Mouse (Mus musculus): Measurements from ENCODE around the gene Dcun1d5. TPM values are rescaled to one million over a fixed set of nuclear protein-coding genes. Genes with fewer than 3 reads are reported as not detected.
"Not testable (repeated sequence)": the region's sequence is repeated elsewhere in the genome, so short reads cannot be mapped to it uniquely, and the experiment has no call there.

The Dcun1d5 gene
- 10 to 100 TPM; 71.0 to 71.2 TPM for total RNA-seq (2021)
- long read RNA-seq, experiment 1, transcript Dcun1d5-202 (8 exons, 2,421 nt), result major isoform, 144 of 428 reads
- long read RNA-seq, experiment 1, partial matches to known transcripts, result 272 of 428 reads
- long read RNA-seq, experiment 1, other reads (novel, unspliced or antisense), result 8 of 428 reads
- long read RNA-seq, experiment 2, transcript Dcun1d5-202 (8 exons, 2,421 nt), result major isoform, 163 of 539 reads
- long read RNA-seq, experiment 2, transcript Dcun1d5-201 (7 exons, 1,122 nt), result minor isoform, 5 of 539 reads
- long read RNA-seq, experiment 2, partial matches to known transcripts, result 368 of 539 reads
- long read RNA-seq, experiment 2, other reads (novel, unspliced or antisense), result 3 of 539 reads

DNA sequence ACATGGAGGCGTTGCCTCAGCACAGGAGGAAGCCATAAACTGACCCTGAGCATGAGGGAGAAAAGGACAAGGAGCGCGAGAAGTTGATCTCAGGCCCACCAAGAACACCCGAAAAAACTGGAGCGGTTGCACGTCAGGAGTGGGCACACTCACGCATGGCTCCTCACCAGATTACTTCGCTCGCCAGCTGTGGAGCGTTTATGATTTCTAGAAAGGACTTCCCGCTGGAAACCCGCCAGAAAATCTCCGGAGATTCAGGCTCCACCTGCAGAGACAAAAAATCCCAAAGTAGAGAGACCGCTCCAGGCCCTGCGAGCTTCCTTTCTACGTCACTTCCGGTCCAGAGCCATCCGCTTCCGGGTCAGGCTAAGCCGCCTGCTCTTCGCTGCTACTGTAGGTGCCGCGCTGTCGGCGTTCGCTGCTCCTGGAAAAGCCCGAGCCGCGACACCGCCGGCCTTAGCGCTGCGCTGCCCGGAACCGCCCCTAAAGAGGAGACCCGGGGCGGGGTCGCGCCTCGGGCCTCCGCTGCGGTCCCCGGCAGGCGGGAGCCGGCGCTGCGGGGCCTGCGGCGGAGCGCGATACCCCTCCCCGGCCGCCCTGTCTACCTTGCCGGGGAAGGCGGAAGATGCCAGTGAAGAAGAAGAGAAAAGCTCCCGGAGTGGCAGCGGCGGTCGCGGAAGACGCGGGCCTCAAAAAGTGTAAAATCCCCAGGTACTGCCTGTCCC, at the start of gene Dcun1d5, which contains the start of gene Dync2h1:
Dcun1d5 (plus strand) TSS at position 349 of the 725 bp plus-strand sequence.
Dync2h1 (minus strand) TSS at position 275 of the 725 bp plus-strand sequence.
- intact Hi-C loops (cut with DNase I), result no loop called here
- DNase-seq, result peak; percentile 86 to 92

DNA sequence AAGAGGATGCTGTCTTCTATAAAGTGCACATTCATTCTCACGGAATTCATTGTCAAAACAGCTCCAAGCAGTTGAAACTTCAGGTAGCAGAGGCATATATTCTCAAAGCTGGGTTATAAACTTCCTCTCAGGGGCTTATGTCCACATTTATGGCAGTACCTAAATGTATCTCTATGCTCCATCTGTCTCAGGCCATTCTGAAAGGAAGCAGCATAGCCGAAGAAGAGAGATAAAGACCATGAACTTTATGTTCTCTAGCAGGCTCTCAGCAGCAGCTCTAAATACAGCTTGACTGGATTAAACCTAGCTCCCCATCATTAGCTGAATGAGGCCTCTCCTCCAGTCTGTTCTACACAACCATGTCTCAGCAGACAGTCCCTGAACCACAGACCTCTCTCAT, 29.9 kb upstream of the Dcun1d5 start:
- intact Hi-C loops (cut with DNase I), result no loop called here
- DNase-seq, result no peak

DNA sequence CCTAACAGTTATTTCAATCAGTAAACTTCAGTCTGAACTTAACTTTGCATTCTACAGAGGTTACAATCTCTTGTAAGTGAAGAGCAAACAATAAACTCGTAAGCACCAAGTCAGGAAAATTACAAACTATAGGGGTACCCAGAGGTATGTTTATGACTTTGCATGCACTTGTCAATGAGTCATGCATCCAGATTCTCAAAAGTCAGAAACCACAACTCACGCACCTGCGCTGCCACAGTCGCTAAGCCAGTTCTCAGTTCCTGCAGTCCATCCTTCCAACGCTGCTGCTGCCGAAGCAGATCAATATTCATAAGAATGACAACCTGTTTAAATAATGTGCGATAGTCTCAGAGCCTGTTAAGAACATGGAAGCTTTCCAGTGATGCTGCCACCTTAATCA, 25.7 kb upstream of the Dcun1d5 start:
- intact Hi-C loops (cut with DNase I), result no loop called here
- no peak for DNase-seq

DNA sequence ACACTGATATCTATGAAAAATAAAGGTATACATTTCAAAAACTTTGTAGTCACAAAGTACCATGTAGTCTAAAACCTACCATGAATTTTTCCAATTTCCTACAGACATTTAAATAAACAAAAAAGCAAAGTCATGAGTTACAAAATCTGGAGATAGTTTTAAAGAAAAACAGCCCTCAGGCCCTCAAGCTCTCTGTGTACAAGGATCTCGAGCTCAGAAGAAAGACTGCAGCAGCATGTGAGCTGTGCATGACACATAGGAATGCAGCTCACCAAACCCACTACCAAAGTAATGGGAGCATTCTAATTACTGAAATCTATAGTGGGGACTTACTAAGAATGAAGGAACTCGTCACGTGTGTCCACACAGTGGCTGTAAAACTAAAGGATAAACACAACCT, 24.6 kb upstream of the Dcun1d5 start:
- intact Hi-C loops (cut with DNase I), result no loop called here
- DNase-seq, result no peak

DNA sequence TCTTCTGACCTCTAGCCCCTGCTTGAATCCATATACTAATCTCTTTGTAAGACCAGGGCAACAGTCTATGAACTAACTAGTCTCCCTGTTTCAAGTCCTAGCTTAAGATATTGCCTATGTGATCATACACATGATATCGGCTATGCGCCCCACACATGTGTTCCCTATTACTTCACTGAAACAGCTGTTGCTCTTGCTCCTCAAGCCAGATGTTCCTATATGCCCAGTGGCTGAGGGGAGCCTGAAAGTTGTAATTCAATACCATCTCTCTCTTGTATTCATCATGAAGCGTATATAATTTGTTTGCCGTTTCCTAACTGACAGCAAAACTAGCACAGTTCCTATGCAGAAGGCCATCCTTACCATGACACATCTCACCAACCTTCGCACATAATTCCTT, 23.6 kb upstream of the Dcun1d5 start:
- DNase-seq, result no peak
- intact Hi-C loops (cut with DNase I), result no loop called here

DNA sequence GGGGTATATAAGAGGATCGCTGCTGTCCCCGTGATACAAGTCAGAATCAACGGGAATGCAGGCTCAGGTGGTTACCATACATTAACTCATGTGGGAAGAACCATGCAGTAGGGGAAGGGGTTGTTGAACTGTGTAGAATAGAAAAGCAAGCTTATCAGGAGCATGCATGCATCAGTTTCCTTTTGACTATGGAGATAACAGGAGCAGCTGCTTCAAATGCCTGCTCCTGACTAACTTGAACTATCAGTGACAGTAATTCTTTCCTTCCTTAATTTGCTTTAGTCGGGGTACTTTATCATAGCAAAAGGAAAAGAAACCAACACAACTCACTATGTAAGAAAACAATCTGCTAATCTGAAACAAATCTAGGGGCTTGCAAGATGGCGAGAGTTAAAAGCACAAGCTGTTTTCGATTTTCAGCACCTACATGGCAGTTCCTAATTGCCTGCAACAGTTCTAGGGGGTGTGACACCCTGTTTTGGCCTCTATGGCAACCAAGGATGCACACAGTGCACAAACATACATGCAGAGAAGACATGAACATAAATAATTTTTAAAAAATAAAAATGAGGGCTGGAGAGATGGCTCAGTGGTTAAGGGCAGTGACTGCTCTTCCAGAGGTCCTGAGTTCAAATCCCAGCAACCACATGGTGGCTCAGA, 16.9 kb upstream of the Dcun1d5 start:
- intact Hi-C loops (cut with DNase I), result no loop called here
- DNase-seq, result no peak

DNA sequence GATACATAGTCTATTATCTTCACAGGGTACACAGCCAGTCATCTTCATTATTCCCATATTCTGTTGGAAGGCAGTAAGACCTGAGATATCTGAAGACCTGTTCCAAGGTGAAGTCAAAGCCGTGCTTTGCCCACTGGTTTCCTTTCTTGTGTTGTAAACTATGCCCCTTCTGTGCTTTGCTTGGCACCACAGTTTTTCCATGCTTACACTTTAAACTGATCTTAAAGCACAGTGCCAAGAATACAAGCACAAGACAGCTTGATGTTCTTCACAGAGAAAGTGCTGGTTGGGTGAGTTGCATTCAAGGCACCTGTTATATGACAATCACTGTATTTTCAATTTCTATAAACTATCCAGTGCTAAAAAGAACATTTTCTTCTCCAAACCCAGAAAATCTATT, 10.6 kb upstream of the Dcun1d5 start:
- intact Hi-C loops (cut with DNase I), result no loop called here

DNA sequence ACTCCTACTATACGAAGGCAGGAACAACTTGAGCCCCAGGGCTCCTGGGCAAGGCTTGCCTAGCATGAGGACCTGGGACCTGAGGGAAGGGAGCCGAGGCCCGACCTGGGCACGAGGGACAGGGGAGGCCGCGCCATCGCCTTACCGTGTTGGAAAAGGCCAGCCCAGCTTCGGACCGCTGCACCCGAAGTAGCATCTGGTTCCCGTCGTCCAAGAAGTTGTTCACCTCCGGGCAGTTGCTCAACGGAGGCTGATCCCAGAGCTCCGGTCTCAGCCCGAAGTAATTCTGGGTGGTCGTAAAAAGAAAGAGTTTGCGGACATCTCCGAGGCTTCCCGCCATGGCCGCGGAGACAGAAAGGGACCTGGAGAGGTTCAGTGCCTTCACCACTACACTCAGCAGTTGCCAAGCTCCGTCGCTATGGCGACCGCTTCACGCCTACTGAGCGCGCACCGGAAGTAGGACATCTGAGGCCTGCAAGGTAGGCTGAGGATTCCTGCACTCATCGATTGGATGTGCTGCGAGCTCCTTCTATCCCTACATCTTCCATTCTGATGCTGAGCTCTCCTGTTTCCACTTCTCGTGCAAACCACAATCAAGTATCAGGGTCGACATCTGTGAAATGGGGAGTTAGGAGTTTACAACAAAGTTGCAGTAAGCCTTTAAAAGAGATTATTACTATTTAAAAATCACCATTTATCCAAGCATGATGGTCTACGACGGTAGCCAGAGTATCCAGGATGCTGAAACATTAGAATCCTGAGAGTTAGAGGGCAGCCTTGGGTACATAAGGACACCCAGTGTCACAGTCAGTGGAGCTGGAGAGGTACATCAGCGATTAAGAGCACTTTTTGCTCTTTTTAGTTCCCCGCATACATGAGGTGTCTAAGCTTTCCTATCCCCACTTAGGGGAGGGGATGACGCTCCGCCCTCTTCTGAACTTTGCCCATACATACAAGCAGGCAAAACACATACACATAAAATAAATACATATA, 7.4 kb upstream of the Dcun1d5 start:
- intact Hi-C loops (cut with DNase I), result no loop called here
- peak; percentile 72 to 76 for DNase-seq

More for the DNA sequence above, 10.6 kb upstream of the Dcun1d5 start:
- DNase-seq, result no peak

DNA sequence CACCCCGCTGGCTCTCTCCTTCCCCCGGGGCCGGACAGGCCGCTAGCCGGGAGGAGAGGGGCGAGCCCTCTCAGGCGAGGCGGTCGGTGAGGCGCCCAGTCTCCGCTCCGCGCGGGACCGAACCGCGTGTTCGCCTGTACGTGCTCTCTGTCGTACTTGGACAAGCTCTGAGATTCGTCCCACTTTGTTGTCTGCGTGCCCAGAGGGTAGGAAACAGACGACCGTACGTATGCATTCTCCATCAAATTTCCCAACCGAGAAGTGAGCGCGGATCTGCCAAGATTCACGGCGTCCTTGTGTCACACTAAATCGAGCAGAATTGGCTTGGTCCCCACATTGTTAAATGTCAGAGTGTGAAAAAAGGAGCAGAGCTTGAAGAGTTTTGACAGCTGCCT, 574 bp downstream of the Dcun1d5 start:
- intact Hi-C loops (cut with DNase I), result no loop called here
- DNase-seq, result peak; percentile 11 to 34

DNA sequence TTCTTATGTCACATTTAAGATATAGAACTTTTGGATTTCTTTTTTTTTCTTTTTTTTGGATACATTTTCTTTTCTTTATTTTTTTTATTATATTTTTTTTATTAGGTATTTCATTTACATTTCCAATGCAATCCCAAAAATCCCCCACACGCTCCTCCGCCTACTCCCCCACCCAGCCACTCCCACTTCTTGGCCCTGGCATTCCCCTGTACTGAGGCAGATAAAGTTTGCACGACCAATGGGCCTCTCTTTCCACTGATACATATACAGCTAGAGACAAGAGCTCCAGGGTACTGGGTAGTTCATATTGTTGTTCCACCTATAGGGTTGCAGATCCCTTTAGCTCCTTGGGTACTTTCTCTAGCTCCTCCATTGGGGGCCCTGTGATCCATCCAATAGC, 6.4 kb downstream of the Dcun1d5 start:
- intact Hi-C loops (cut with DNase I); DNase-seq: not testable (repeated sequence)

DNA sequence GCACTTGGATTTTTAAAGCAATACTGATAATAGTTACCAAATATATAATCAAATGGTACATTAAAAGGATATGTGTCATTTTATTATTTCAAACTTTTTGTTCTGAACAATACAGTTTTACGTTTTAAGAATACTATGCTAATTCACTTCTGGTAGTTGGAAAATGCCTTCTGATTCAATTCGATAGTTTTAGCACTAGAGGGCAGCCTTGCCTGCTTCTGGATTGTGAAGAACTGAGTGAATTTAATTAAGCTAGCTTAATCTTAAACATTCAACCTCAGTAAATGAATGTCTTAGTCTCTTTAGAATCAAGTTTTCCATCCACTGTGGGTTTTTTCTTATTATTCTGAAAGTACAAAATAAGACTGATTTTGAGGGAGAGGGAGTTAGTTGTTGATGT, 31.9 kb downstream of the Dcun1d5 start:
- no peak for DNase-seq
- intact Hi-C loops (cut with DNase I), result no loop called here

DNA sequence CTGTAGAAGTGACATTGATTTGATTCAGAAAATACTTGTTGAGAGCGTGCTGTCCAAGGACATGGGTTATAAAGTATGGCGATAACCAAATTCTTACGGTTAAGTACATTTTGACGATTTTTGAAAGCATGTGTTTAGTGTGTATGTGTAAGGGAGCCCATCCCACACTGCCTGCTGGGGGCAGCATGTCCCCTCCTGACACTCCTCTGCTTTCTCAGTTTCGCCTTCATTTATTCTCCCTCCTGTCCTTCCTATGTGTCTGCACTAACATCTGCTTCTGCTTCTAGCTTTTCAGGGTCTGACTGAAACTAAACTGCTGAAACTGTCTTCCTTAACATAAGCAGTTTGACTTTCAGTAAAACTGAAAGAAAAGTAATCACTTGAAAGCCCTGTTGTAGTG, 36.7 kb downstream of the Dcun1d5 start:
- DNase-seq, result no peak
- intact Hi-C loops (cut with DNase I), result no loop called here

DNA sequence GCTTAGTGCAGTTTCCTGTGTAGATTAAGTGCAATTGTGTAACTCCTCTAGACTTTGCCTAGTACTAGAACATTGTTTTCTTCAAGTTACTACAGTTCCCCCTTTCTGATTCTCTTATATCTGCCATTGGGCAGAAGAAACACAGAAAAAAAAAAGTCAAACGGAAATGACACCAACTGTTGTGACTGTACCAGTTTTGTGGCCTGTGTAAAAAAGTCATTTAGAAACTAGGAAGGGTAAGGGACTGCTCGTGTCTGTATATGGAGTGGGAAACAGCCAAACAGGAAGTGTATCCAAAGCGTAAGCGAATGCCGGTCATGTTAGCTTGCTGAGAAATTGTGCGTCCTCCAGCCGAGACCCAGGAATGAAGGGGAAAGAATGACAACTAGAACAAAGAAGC, 37.1 kb downstream of the Dcun1d5 start:
- intact Hi-C loops (cut with DNase I), result no loop called here
- DNase-seq, result no peak

DNA sequence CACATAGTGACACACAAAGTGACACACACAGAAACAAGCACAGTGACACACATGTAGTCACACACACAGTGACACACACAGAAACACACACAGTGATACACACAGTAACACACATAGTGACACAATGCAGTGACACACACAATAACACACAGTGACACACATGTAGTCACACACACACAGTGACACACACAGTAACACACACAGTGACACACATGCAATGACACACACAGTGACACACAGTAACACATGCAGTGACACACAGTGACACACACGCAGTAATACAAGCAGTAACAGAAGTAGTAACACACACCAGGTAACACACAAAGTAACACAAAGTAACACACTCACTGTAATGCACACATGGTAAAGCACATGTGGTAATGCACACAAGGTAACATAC, 54.3 kb downstream of the Dcun1d5 start:
- intact Hi-C loops (cut with DNase I), result no loop called here

DNA sequence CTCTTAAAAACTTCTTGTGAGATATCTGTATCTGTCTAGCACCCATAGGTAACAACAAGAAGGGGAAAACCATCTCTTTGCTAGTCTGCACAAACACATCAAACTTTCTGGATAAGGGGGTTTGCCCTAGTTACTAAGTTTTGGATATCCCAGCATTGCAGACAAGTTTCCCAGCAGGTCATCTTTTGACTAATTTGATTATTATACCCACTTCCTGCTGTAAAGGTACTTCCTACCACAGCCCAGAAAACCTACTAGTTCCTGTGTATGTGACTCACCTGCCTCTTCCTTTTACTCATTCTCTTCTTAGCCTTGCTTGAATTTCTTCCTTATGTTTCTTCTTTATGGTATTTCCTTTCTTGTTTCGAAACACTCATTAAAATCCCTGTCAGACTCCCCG, 55.6 kb downstream of the Dcun1d5 start:
- DNase-seq, result no peak
- intact Hi-C loops (cut with DNase I), result no loop called here

More for the DNA sequence above, 54.3 kb downstream of the Dcun1d5 start:
- DNase-seq, result no peak

DNA sequence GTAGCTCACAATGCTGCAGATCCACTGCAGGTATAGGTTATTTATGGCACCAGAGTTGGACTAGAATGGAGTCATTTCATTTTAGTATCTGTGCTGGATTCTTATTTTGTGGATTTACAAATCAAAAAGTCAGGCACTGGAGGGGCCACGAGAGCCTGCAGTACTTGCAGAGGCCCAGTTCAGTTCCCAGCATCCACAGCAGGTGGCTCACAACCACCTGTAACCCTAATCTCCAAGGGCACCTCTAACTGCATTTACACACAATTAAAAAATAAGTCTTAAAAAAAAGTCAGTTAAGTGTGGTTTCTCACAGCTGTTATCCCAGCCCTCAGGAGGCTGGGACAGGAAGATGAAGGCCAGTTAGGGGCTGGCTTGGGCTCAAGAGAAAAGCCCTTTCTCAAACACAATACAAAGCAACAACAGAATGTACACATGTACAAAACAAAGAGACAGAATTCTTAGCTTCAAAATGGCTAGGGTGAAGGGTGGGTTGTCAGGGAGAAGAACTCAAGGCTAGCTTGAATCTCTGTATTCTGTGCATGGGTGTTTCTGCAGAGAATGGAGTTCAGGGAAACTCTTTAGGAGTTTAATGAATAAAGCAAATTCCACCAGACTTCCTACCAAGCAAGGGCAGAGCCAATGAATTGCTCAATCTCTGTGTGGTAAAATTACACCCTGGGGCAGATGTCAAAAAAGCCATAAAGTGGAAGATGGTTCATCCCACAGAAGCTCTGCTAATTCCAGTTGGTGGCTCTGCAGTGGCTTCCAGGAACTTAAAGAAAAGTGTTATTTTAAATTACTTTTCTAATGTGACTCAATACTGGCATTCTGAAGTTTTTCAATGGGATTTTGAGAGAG, 68.7 kb downstream of the Dcun1d5 start:
- DNase-seq, result no peak
- intact Hi-C loops (cut with DNase I), result no loop called here

Data from gastrocnemius, postnatal 36 days (tissue).